Mouse (Mus musculus) liver, postnatal 0 days (tissue): ENCODE results near the gene Fam13a.

Experiments used
- CTCF ChIP-seq: sonication (generic); IDR thresholded peaks from 2 replicates; pipeline ENCODE4 v1.5.1; 2016; ENCODE audit warnings: antibody characterized with exemption, low read depth
- EP300 ChIP-seq: IDR thresholded peaks from 2 replicates; pipeline ENCODE4 v1.6.1; 2016; ENCODE audit warnings: antibody characterized with exemption, low read depth, mild to moderate bottlenecking

DNA sequence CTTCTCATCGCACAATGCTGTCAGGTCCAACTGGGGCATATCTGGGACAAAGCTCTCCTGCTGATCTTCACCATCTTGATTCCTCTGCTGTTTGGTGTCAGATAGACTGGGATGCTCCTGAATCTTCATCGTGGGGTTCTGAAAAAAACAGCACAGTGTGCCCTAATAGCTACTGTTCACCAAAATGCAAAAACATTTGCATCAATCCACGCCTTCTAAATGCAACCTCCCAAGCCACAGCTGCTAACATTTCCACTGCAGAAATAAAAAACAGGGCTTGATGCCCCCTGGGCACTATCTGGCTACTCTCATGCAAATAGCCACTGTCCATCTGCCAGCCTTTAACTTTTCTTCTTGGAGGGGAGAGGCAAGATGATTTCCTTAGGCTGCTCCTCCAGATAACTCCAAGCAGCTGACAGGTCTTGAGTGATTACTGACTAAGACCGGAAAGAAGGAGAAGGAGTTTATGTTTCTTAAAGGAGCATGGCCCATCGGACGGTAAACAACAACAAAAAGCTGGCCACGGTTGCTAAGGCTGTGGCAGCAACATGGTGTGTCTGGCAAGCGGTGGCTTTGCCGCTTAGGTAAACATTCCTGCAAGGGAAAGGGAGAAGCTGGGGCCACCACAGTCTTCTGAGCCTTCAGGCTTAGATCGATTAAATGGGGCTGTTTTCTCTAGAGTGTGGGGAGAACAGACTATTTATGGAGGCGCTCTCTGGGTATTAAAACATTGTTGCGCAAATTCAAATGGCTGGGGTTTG lies 59.1 kb downstream of the Fam13a start:
- no peak for TF ChIP-seq CTCF
- no peak for TF ChIP-seq EP300
